Mouse (Mus musculus): ENCODE measurements around the gene Zfp692. TPM values are rescaled to one million over a fixed set of nuclear protein-coding genes. Genes with fewer than 3 reads are reported as not detected.

Zfp692 gene
- polyA plus RNA-seq (2014; fragmentation: Illumina TruSeq; extraction: RNeasy Lipid Tissue Mini Kit (QIAGEN cat#74804); ENCODE audit: low read depth, low replicate concordance), result 29.2 TPM

DNA sequence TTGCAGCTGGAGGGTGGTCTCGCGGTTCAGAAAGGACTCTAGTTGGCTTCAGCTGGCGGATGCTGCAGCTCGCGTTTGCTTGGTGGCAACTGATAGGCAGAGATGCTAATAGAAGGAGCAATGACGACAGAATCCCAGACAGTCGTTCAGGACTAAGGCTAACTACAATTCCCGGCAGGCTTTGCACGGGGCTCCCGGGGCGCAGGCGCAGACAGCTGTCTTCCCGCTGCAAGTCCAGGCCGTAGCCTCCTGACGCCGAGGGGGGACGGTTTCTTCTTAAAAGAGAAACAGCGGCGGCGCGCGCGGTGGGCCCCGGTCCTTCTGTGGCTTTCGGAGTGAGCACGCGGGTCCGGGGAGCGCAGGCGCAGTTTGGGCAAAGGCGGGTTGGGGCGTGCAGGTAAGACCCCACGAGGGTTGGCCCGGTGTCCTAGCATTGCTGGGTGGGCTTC lies at the start of gene Zfp692:
Gene Zfp692, plus strand, starts transcription at position 210 of the 449 bp plus-strand sequence.

DNA sequence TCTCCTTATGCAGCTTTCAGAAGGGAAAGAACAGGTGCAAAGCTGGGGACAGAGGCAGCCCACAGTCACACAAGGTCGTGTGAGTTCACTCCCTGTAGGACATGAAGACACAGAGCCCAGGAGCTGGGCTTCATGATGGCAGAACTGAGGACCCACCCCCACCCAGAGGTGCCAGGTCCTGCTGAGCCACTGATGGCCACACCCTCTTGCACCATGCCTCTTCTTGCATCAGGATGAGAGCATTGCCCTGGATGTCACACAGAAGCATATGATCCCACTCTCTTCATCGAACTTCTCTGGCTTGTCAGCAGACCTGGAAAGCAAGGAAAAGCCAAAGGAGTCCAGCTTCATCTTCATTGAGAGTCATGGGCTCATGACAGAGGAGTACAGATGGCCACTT lies 32.3 kb upstream of the Zfp692 start, which contains the start of gene 4930438A08Rik:
Gene 4930438A08Rik, plus strand, starts transcription at position 228 of the 400 bp plus-strand sequence.

DNA sequence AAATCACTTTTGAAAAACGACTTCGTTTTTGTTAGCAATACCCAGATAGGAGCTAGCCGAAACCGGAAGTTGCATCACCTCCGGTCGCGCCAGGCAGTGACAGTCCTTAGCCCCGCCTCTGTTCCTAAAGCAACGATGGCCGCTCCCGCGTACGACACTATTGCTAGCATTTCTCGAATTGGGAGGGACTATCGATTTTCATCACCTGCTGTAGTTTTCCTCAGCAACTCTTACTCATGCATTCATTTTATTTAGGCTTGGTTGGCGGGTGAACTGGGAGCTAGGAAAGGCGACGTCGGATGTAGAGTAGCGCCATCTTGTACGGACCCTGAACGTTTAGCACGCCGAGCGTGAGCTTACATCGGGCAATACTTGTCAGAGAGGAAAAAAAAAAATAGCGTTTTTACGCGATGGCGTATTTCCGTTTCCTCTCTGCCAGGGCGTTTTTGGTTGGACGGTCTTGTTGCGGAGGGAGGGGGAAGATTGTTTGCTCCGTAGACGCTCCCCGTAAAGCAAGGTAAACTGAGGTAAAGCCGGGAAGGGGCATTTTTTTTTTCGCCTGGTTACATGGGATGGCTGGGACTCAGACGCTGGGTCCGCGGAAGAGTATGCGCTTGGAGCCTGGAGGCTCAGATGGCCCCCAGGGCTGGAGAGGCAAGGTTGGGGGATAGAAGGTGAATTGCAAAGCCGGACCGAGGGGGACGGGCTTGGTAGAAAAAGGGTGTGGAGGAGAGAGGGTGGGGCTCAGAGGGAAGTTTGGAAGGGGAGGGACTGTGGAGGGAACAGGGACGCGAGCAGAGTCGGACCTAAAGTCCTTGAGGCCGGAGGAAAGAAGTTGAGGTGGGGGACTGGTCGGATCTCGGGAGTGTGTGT lies 23.6 kb downstream of the Zfp692 start, which contains the start of the genes Zfp672 and Sh3bp5l:
Gene Zfp672, minus strand, starts transcription at position 64 of the 873 bp plus-strand sequence.
Gene Sh3bp5l, plus strand, starts transcription at position 449 of the 873 bp plus-strand sequence.

Other genes with a start within 250 kb of the Zfp692 start
- not detected for gene Gm12248, start 213.9 kb upstream of the Zfp692 start, polyA plus RNA-seq (2014; fragmentation: Illumina TruSeq; extraction: RNeasy Lipid Tissue Mini Kit (QIAGEN cat#74804); ENCODE audit: low read depth, low replicate concordance)
- gene Cnot8, start 202.9 kb upstream of the Zfp692 start, polyA plus RNA-seq (2014; fragmentation: Illumina TruSeq; extraction: RNeasy Lipid Tissue Mini Kit (QIAGEN cat#74804); ENCODE audit: low read depth, low replicate concordance), result 42.1 TPM
- gene Gemin5, start 138.5 kb upstream of the Zfp692 start, polyA plus RNA-seq (2014; fragmentation: Illumina TruSeq; extraction: RNeasy Lipid Tissue Mini Kit (QIAGEN cat#74804); ENCODE audit: low read depth, low replicate concordance), result 8.7 TPM
- 37.3 TPM for gene Mrpl22, start 135.4 kb upstream of the Zfp692 start, polyA plus RNA-seq (2014; fragmentation: Illumina TruSeq; extraction: RNeasy Lipid Tissue Mini Kit (QIAGEN cat#74804); ENCODE audit: low read depth, low replicate concordance)
- gene Igtp, start 107.5 kb upstream of the Zfp692 start, polyA plus RNA-seq (2014; fragmentation: Illumina TruSeq; extraction: RNeasy Lipid Tissue Mini Kit (QIAGEN cat#74804); ENCODE audit: low read depth, low replicate concordance), result 20.9 TPM
- gene Irgm2, start 107.5 kb upstream of the Zfp692 start, polyA plus RNA-seq (2014; fragmentation: Illumina TruSeq; extraction: RNeasy Lipid Tissue Mini Kit (QIAGEN cat#74804); ENCODE audit: low read depth, low replicate concordance), result 16.4 TPM
- gene 4930438A08Rik, start 32.3 kb upstream of the Zfp692 start, polyA plus RNA-seq (2014; fragmentation: Illumina TruSeq; extraction: RNeasy Lipid Tissue Mini Kit (QIAGEN cat#74804); ENCODE audit: low read depth, low replicate concordance), result 1.3 TPM
- gene Zfp672, start 23.3 kb downstream of the Zfp692 start, polyA plus RNA-seq (2014; fragmentation: Illumina TruSeq; extraction: RNeasy Lipid Tissue Mini Kit (QIAGEN cat#74804); ENCODE audit: low read depth, low replicate concordance), result 53.2 TPM
- gene Sh3bp5l, start 23.7 kb downstream of the Zfp692 start, polyA plus RNA-seq (2014; fragmentation: Illumina TruSeq; extraction: RNeasy Lipid Tissue Mini Kit (QIAGEN cat#74804); ENCODE audit: low read depth, low replicate concordance), result 42.4 TPM
- gene Lypd8, start 72.0 kb downstream of the Zfp692 start, polyA plus RNA-seq (2014; fragmentation: Illumina TruSeq; extraction: RNeasy Lipid Tissue Mini Kit (QIAGEN cat#74804); ENCODE audit: low read depth, low replicate concordance), result 2,095 TPM
- gene 1810065E05Rik, start 114.0 kb downstream of the Zfp692 start, polyA plus RNA-seq (2014; fragmentation: Illumina TruSeq; extraction: RNeasy Lipid Tissue Mini Kit (QIAGEN cat#74804); ENCODE audit: low read depth, low replicate concordance), result not detected
- gene Gm12253, start 125.5 kb downstream of the Zfp692 start, polyA plus RNA-seq (2014; fragmentation: Illumina TruSeq; extraction: RNeasy Lipid Tissue Mini Kit (QIAGEN cat#74804); ENCODE audit: low read depth, low replicate concordance), result not detected
- 3.7 TPM for gene Lypd9, start 145.9 kb downstream of the Zfp692 start, polyA plus RNA-seq (2014; fragmentation: Illumina TruSeq; extraction: RNeasy Lipid Tissue Mini Kit (QIAGEN cat#74804); ENCODE audit: low read depth, low replicate concordance)
- not detected for gene Olfr30, start 155.2 kb downstream of the Zfp692 start, polyA plus RNA-seq (2014; fragmentation: Illumina TruSeq; extraction: RNeasy Lipid Tissue Mini Kit (QIAGEN cat#74804); ENCODE audit: low read depth, low replicate concordance)
- 0.82 TPM for gene Olfr332, start 185.5 kb downstream of the Zfp692 start, polyA plus RNA-seq (2014; fragmentation: Illumina TruSeq; extraction: RNeasy Lipid Tissue Mini Kit (QIAGEN cat#74804); ENCODE audit: low read depth, low replicate concordance)
- gene Olfr331, start 195.5 kb downstream of the Zfp692 start, polyA plus RNA-seq (2014; fragmentation: Illumina TruSeq; extraction: RNeasy Lipid Tissue Mini Kit (QIAGEN cat#74804); ENCODE audit: low read depth, low replicate concordance), result not detected
- not detected for gene Olfr330, start 227.8 kb downstream of the Zfp692 start, polyA plus RNA-seq (2014; fragmentation: Illumina TruSeq; extraction: RNeasy Lipid Tissue Mini Kit (QIAGEN cat#74804); ENCODE audit: low read depth, low replicate concordance)
- not detected for gene Olfr329-ps, start 239.4 kb downstream of the Zfp692 start, polyA plus RNA-seq (2014; fragmentation: Illumina TruSeq; extraction: RNeasy Lipid Tissue Mini Kit (QIAGEN cat#74804); ENCODE audit: low read depth, low replicate concordance)
- gene Olfr328, start 248.6 kb downstream of the Zfp692 start, polyA plus RNA-seq (2014; fragmentation: Illumina TruSeq; extraction: RNeasy Lipid Tissue Mini Kit (QIAGEN cat#74804); ENCODE audit: low read depth, low replicate concordance), result not detected